In the genomic region with DNA sequence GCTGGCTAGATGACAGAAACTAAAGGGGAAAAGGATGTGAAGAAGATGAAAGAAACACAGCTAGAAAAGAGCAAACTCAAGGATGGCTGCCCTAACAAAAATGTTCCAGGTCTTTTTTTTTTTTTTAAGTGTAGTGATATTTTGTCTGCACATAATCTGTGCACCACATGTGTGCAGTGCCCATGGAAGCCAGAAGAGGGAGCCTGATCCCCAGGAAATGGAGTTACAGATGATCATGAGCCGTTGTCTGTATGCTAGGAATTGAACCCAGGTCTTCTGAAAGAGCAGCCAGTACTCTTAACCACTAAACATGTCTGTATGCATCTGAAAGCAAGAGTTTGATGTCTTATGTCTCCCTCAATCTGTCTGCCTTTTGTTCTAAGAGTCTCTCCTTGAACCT, we compare ENCODE assay signal across 13 mouse cellular contexts.
A peak's percentile ranks its signal among the peaks of the same experiment; 100 is the strongest.
DNase-seq lines count a peak whose midpoint lies in the region; ATAC-seq and TF ChIP-seq lines count a peak whose summit lies in the region.
"Had no signal": no experiment of that assay in that cellular context is flagged by ENCODE, and none has a peak within 500 bp of the region (broad histone marks: within the 10 kb centered on the region; RNA-seq: fewer than 3 reads in every experiment).

No protein-coding gene starts in this region.

- no peak overlapping the region for H3K27ac ChIP-seq in kidney, postnatal 0 days
- H3K27ac ChIP-seq in thymus, adult 2 months (ENCODE audit: control insufficient read depth, insufficient read depth, low read length): no peak overlapping the region
- H3K27ac ChIP-seq: heart, embryonic 15.5 days; hindbrain, embryonic 13.5 days; limb, embryonic 13.5 days; neural tube, embryonic 13.5 days had no signal

- 100% methylated on average over 1 of the region's 1 CpGs for WGBS in kidney, postnatal 0 days
- WGBS in thymus, adult 2 months: 98% methylated on average over 1 of the region's 1 CpGs

- TF ChIP-seq POLR2A in thymus, adult 2 months (IDR thresholded peaks at IDR 0.05; ENCODE audit: control insufficient read depth, extremely low read depth, insufficient read depth, low read length, poor library complexity): no peak

- CTCF ChIA-PET in Patski (lab: Charles Lee): no interaction called here

- no peaks in the 10 kb centered on the region for H3K27me3 ChIP-seq in kidney, postnatal 0 days (ENCODE audit: insufficient read depth, low read length)
- H3K27me3 ChIP-seq in thymus, adult 2 months (ENCODE audit: control insufficient read depth, insufficient read depth, low read length): no peaks in the 10 kb centered on the region
- H3K27me3 ChIP-seq in Patski: no peaks in the 10 kb centered on the region
- H3K27me3 ChIP-seq: heart, embryonic 15.5 days; hindbrain, embryonic 13.5 days; limb, embryonic 13.5 days; neural tube, embryonic 13.5 days had no signal

- H3K9me3 ChIP-seq in kidney, postnatal 0 days (replicated peaks; ENCODE audit: low read length): no peaks in the 10 kb centered on the region
- H3K9me3 ChIP-seq: heart, embryonic 15.5 days had no signal

- 0 out of 2 replicates have a peak, but pooled peaks cover 4% of the 10 kb centered on the region for H3K36me3 ChIP-seq in kidney, postnatal 0 days (ENCODE audit: insufficient read depth, low read length)
- no peaks in the 10 kb centered on the region for H3K36me3 ChIP-seq in thymus, adult 2 months (ENCODE audit: control insufficient read depth, insufficient read depth, low read length)
- H3K36me3 ChIP-seq: neural tube, embryonic 13.5 days had no signal

- POLR2A ChIA-PET in Patski (lab: Charles Lee): no interaction called here

- no peak overlapping the region for H3K4me3 ChIP-seq in kidney, postnatal 0 days (replicated peaks; ENCODE audit: low read depth, low read length)
- no peak overlapping the region for H3K4me3 ChIP-seq in thymus, adult 2 months (ENCODE audit: control insufficient read depth, insufficient read depth, low read length)
- H3K4me3 ChIP-seq: heart, embryonic 15.5 days; hindbrain, embryonic 13.5 days; limb, embryonic 13.5 days; neural tube, embryonic 13.5 days had no signal

- in situ Hi-C loops in Patski (cut with MboI; ENCODE audit: low pct_unique_long_range_greater_than_20kb): no loop called here

- DNase-seq in kidney, postnatal 0 days (ENCODE audit: low spot score): no peak
- DNase-seq in kidney, postnatal 10 days: no peak
- peak; percentile 24 for DNase-seq in thymus, postnatal 4 days
- no peak for DNase-seq in thymus, adult 2 months
- DNase-seq in Patski (ENCODE audit: low read depth, low spot score): no peak
- no peak for DNase-seq in frontal cortex, adult 2 months (ENCODE audit: extremely low spot score in 1 of 2, low spot score in 1 of 2)
- DNase-seq: cerebellum, adult 11 months; kidney, adult 8-10 months had no signal

- no peak overlapping the region for H3K4me2 ChIP-seq in kidney, postnatal 0 days (ENCODE audit: low read length)
- H3K4me2 ChIP-seq: heart, embryonic 15.5 days; hindbrain, embryonic 13.5 days; limb, embryonic 13.5 days; neural tube, embryonic 13.5 days had no signal

- no peak for ATAC-seq in kidney, postnatal 0 days (replicated peaks; ENCODE audit: low FRiP score, low read depth)
- ATAC-seq in Patski: no peak
- ATAC-seq in frontal cortex, adult (ENCODE audit: low TSS enrichment): no peak

- H3K9ac ChIP-seq in kidney, postnatal 0 days (ENCODE audit: low read depth, low read length): no peak overlapping the region
- H3K9ac ChIP-seq: heart, embryonic 15.5 days; hindbrain, embryonic 13.5 days; limb, embryonic 13.5 days; neural tube, embryonic 13.5 days had no signal

- no peaks in the 10 kb centered on the region for H3K4me1 ChIP-seq in kidney, postnatal 0 days (replicated peaks; ENCODE audit: insufficient read depth, low read length)
- peaks cover 5% of the 10 kb centered on the region for H3K4me1 ChIP-seq in thymus, adult 2 months (replicated peaks; ENCODE audit: control insufficient read depth, insufficient read depth, low read length)
- H3K4me1 ChIP-seq: limb, embryonic 13.5 days; neural tube, embryonic 13.5 days had no signal

- peak; percentile 38 for TF ChIP-seq CTCF in kidney, postnatal 0 days (IDR thresholded peaks at IDR 0.05; ENCODE audit: low read depth)
- no peak for TF ChIP-seq CTCF in thymus, adult 2 months (IDR thresholded peaks at IDR 0.05; ENCODE audit: borderline replicate concordance, control insufficient read depth, extremely low read depth, insufficient read depth, low read length, poor library complexity)
- peak; percentile 48 for TF ChIP-seq CTCF in Patski (IDR thresholded peaks at IDR 0.05)
